Mouse (Mus musculus) right cerebral cortex, postnatal 10 days (tissue): ENCODE measurements around the gene Katnal1.

Source experiments
- DNase-seq, 2 experiments: peaks; one replicate each; pipeline ENCODE4 v3.0.0; 2021; ENCODE audit warnings: low spot score in 2 of 2

Gene Katnal1

GRCm38 (mm10) chr5:148929116-148929449 is at the start of gene Katnal1:
Gene Katnal1 (minus strand): TSS chr5:148929320.
- no peak for DNase-seq

GRCm38 (mm10) chr5:148978458-148979165 is 49.5 kb upstream of the Katnal1 start:
- no peak for DNase-seq

- DNase-seq: no peak
Measured at GRCm38 (mm10) chr5:148977698-148978457, 48.8 kb upstream of the Katnal1 start.

- DNase-seq: no peak
Measured at GRCm38 (mm10) chr5:148976876-148977275, 47.8 kb upstream of the Katnal1 start.

- no peak for DNase-seq
Measured at GRCm38 (mm10) chr5:148975035-148975434, 45.9 kb upstream of the Katnal1 start.

- DNase-seq: peak in 1 of 2 experiments; percentile 36
Measured at GRCm38 (mm10) chr5:148973019-148973668, 44.0 kb upstream of the Katnal1 start.

GRCm38 (mm10) chr5:148972167-148972566 is 43.0 kb upstream of the Katnal1 start:
- DNase-seq: no peak

- DNase-seq: peak in 1 of 2 experiments; percentile 43
Measured at GRCm38 (mm10) chr5:148969648-148970047, 40.5 kb upstream of the Katnal1 start.

- DNase-seq: no peak
Measured at GRCm38 (mm10) chr5:148968958-148969576, 39.9 kb upstream of the Katnal1 start.

- DNase-seq: no peak
Measured at GRCm38 (mm10) chr5:148968179-148968578, 39.1 kb upstream of the Katnal1 start.

GRCm38 (mm10) chr5:148966395-148966794 is 37.3 kb upstream of the Katnal1 start:
- no peak for DNase-seq

GRCm38 (mm10) chr5:148965691-148966333 is 36.7 kb upstream of the Katnal1 start:
- peak; percentile 80 to 91 for DNase-seq

- DNase-seq: peak in 1 of 2 experiments; percentile 78
Measured at GRCm38 (mm10) chr5:148965089-148965591, 36.0 kb upstream of the Katnal1 start.

GRCm38 (mm10) chr5:148964251-148964650 is 35.1 kb upstream of the Katnal1 start:
- no peak for DNase-seq

GRCm38 (mm10) chr5:148960211-148960610 is 31.1 kb upstream of the Katnal1 start:
- DNase-seq: no peak

- peak; percentile 68 to 80 for DNase-seq
Measured at GRCm38 (mm10) chr5:148959068-148959990, 30.2 kb upstream of the Katnal1 start.

GRCm38 (mm10) chr5:148958355-148958754 is 29.2 kb upstream of the Katnal1 start:
- no peak for DNase-seq

- no peak for DNase-seq
Measured at GRCm38 (mm10) chr5:148956898-148957535, 27.9 kb upstream of the Katnal1 start.

- no peak for DNase-seq
Measured at GRCm38 (mm10) chr5:148956091-148956490, 27.0 kb upstream of the Katnal1 start.

GRCm38 (mm10) chr5:148955575-148955974 is 26.5 kb upstream of the Katnal1 start:
- DNase-seq: no peak
